Mouse (Mus musculus): ENCODE data around the gene Spag5.

DNA sequence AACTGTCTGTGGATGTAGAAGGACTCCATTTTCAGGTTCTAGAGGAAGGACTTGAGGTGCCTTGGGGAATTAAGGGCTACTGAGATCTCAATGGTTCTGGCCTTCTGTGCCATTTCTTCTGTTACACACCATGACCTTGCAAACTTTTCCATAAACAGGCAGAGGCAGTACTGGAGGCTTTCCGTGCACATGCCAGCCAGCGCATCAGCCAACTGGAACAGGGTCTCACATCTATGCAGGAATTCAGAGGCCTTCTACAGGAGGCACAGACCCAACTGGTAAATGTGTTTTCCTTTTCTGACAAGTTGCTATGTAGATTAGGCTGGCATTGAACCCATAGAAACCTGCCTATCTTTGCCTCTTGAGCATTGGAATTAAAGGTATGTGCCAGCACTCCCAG lies 12.3 kb downstream of the Spag5 start:
- no peak for TF ChIP-seq EP300 (IDR thresholded peaks at IDR 0.05; ENCODE audit: insufficient read depth, low read depth, low read length)
- no peak for TF ChIP-seq POLR2A (IDR thresholded peaks at IDR 0.05; ENCODE audit: insufficient read depth, low read depth, low read length)
- TF ChIP-seq CTCF (IDR thresholded peaks at IDR 0.05): no peak

Measured in heart, adult 2 months (tissue).